Mouse (Mus musculus): ENCODE measurements around the gene Ccdc3. TPM values are rescaled to one million over a fixed set of nuclear protein-coding genes. Genes with fewer than 3 reads are reported as not detected.

Gene Ccdc3
- polyA plus RNA-seq, 1 experiment from 2014 or later = 21.2 TPM

- no peak overlapping the region for H3K4me2 ChIP-seq (ENCODE audit: low read depth, low read length)
- H3K36me3 ChIP-seq (ENCODE audit: control insufficient read depth, insufficient read depth, low read length) = no peaks in the 10 kb centered on the region
- H3K4me3 ChIP-seq (replicated peaks; ENCODE audit: low read length) = no peak overlapping the region
- 88% methylated on average over 2 of the region's 2 CpGs for WGBS
- H3K27ac ChIP-seq (ENCODE audit: low read length) = no peak overlapping the region
- no peaks in the 10 kb centered on the region for H3K27me3 ChIP-seq (ENCODE audit: control insufficient read depth, insufficient read depth, low read length)
- no peaks in the 10 kb centered on the region for H3K4me1 ChIP-seq (ENCODE audit: control insufficient read depth, insufficient read depth, low read length)
- no peak overlapping the region for H3K9ac ChIP-seq (ENCODE audit: low read length)
- no peaks in the 10 kb centered on the region for H3K9me3 ChIP-seq (replicated peaks; ENCODE audit: control insufficient read depth, low read length)
- ATAC-seq (ENCODE audit: insufficient read depth, low FRiP score) = no peak
Observed at GRCm38 (mm10) chr2:5166796-5167195, 29.2 kb downstream of the Ccdc3 start.

- ATAC-seq (ENCODE audit: insufficient read depth, low FRiP score) = 0 out of 2 replicates have a peak, but pooled peaks have one; percentile 59
- Histone ChIP-seq H3K36me3 (ENCODE audit: control insufficient read depth, insufficient read depth, low read length) (no peaks in the 10 kb centered on the region), H3K4me2 (ENCODE audit: low read depth, low read length) (no peak overlapping the region), H3K4me3 (replicated peaks; ENCODE audit: low read length) (no peak overlapping the region), H3K9me3 (replicated peaks; ENCODE audit: control insufficient read depth, low read length) (no peaks in the 10 kb centered on the region), H3K9ac (ENCODE audit: low read length) (no peak overlapping the region), H3K4me1 (ENCODE audit: control insufficient read depth, insufficient read depth, low read length) (no peaks in the 10 kb centered on the region), H3K27ac (ENCODE audit: low read length) (peak overlapping the region; percentile 67), H3K27me3 (ENCODE audit: control insufficient read depth, insufficient read depth, low read length) (no peaks in the 10 kb centered on the region)
- WGBS = 65% methylated on average over 4 of the region's 4 CpGs
Observed at GRCm38 (mm10) chr2:5170815-5171214, 33.2 kb downstream of the Ccdc3 start.

- ATAC-seq (ENCODE audit: insufficient read depth, low FRiP score) = no peak
- Histone ChIP-seq H3K36me3 (ENCODE audit: control insufficient read depth, insufficient read depth, low read length) (no peaks in the 10 kb centered on the region), H3K27ac (ENCODE audit: low read length) (peak overlapping the region; percentile 39; the same call in 1 of the 2 replicates), H3K4me2 (ENCODE audit: low read depth, low read length) (no peak overlapping the region), H3K27me3 (ENCODE audit: control insufficient read depth, insufficient read depth, low read length) (no peaks in the 10 kb centered on the region), H3K4me1 (ENCODE audit: control insufficient read depth, insufficient read depth, low read length) (no peaks in the 10 kb centered on the region), H3K4me3 (replicated peaks; ENCODE audit: low read length) (no peak overlapping the region), H3K9me3 (replicated peaks; ENCODE audit: control insufficient read depth, low read length) (no peaks in the 10 kb centered on the region), H3K9ac (ENCODE audit: low read length) (no peak overlapping the region)
- 71% methylated on average over 5 of the region's 5 CpGs for WGBS
Observed at GRCm38 (mm10) chr2:5171301-5172000, 33.9 kb downstream of the Ccdc3 start.

- H3K27ac ChIP-seq (ENCODE audit: low read length) = no peak overlapping the region
- no peak overlapping the region for H3K4me3 ChIP-seq (replicated peaks; ENCODE audit: low read length)
- H3K36me3 ChIP-seq (ENCODE audit: control insufficient read depth, insufficient read depth, low read length) = no peaks in the 10 kb centered on the region
- no peaks in the 10 kb centered on the region for H3K9me3 ChIP-seq (replicated peaks; ENCODE audit: control insufficient read depth, low read length)
- WGBS = 80% methylated on average over 2 of the region's 2 CpGs
- no peak; the same call in 1 of the 2 replicates for ATAC-seq (ENCODE audit: insufficient read depth, low FRiP score)
- H3K4me2 ChIP-seq (ENCODE audit: low read depth, low read length) = no peak overlapping the region
- H3K9ac ChIP-seq (ENCODE audit: low read length) = no peak overlapping the region
- no peaks in the 10 kb centered on the region for H3K4me1 ChIP-seq (ENCODE audit: control insufficient read depth, insufficient read depth, low read length)
- H3K27me3 ChIP-seq (ENCODE audit: control insufficient read depth, insufficient read depth, low read length) = no peaks in the 10 kb centered on the region
Observed at GRCm38 (mm10) chr2:5172773-5173172, 35.2 kb downstream of the Ccdc3 start.

GRCm38 (mm10) chr2:5174716-5175115 lies 37.1 kb downstream of the Ccdc3 start:
- Histone ChIP-seq H3K9me3 (replicated peaks; ENCODE audit: control insufficient read depth, low read length) (no peaks in the 10 kb centered on the region), H3K27me3 (ENCODE audit: control insufficient read depth, insufficient read depth, low read length) (no peaks in the 10 kb centered on the region), H3K27ac (ENCODE audit: low read length) (no peak overlapping the region), H3K4me1 (ENCODE audit: control insufficient read depth, insufficient read depth, low read length) (no peaks in the 10 kb centered on the region), H3K9ac (ENCODE audit: low read length) (no peak overlapping the region), H3K4me2 (ENCODE audit: low read depth, low read length) (no peak overlapping the region), H3K4me3 (replicated peaks; ENCODE audit: low read length) (no peak overlapping the region), H3K36me3 (ENCODE audit: control insufficient read depth, insufficient read depth, low read length) (no peaks in the 10 kb centered on the region)
- no peak for ATAC-seq (ENCODE audit: insufficient read depth, low FRiP score)

GRCm38 (mm10) chr2:5181462-5182443 lies 44.2 kb downstream of the Ccdc3 start:
- no peak overlapping the region for H3K27ac ChIP-seq (ENCODE audit: low read length)
- H3K9ac ChIP-seq (ENCODE audit: low read length) = no peak overlapping the region
- no peak overlapping the region for H3K4me3 ChIP-seq (replicated peaks; ENCODE audit: low read length)
- ATAC-seq (ENCODE audit: insufficient read depth, low FRiP score) = no peak; the same call in 1 of the 2 replicates
- WGBS = 65% methylated on average over 5 of the region's 5 CpGs
- no peaks in the 10 kb centered on the region for H3K27me3 ChIP-seq (ENCODE audit: control insufficient read depth, insufficient read depth, low read length)
- no peak overlapping the region for H3K4me2 ChIP-seq (ENCODE audit: low read depth, low read length)
- H3K36me3 ChIP-seq (ENCODE audit: control insufficient read depth, insufficient read depth, low read length) = no peaks in the 10 kb centered on the region
- H3K4me1 ChIP-seq (ENCODE audit: control insufficient read depth, insufficient read depth, low read length) = 0 out of 2 replicates have a peak, but pooled peaks cover 4% of the 10 kb centered on the region
- H3K9me3 ChIP-seq (replicated peaks; ENCODE audit: control insufficient read depth, low read length) = no peaks in the 10 kb centered on the region

GRCm38 (mm10) chr2:5184166-5184565 lies 46.6 kb downstream of the Ccdc3 start:
- 60% methylated on average over 4 of the region's 4 CpGs for WGBS
- Histone ChIP-seq H3K4me2 (ENCODE audit: low read depth, low read length) (no peak overlapping the region), H3K9me3 (replicated peaks; ENCODE audit: control insufficient read depth, low read length) (no peaks in the 10 kb centered on the region), H3K4me3 (replicated peaks; ENCODE audit: low read length) (no peak overlapping the region), H3K27ac (ENCODE audit: low read length) (no peak overlapping the region), H3K9ac (ENCODE audit: low read length) (no peak overlapping the region), H3K36me3 (ENCODE audit: control insufficient read depth, insufficient read depth, low read length) (no peaks in the 10 kb centered on the region), H3K4me1 (ENCODE audit: control insufficient read depth, insufficient read depth, low read length) (0 out of 2 replicates have a peak, but pooled peaks cover 4% of the 10 kb centered on the region), H3K27me3 (ENCODE audit: control insufficient read depth, insufficient read depth, low read length) (no peaks in the 10 kb centered on the region)
- no peak for ATAC-seq (ENCODE audit: insufficient read depth, low FRiP score)

GRCm38 (mm10) chr2:5185631-5186030 lies 48.1 kb downstream of the Ccdc3 start:
- ATAC-seq (ENCODE audit: insufficient read depth, low FRiP score) = no peak
- Histone ChIP-seq H3K4me2 (ENCODE audit: low read depth, low read length) (no peak overlapping the region), H3K36me3 (ENCODE audit: control insufficient read depth, insufficient read depth, low read length) (no peaks in the 10 kb centered on the region), H3K9ac (ENCODE audit: low read length) (no peak overlapping the region), H3K4me3 (replicated peaks; ENCODE audit: low read length) (no peak overlapping the region), H3K4me1 (ENCODE audit: control insufficient read depth, insufficient read depth, low read length) (0 out of 2 replicates have a peak, but pooled peaks cover 4% of the 10 kb centered on the region), H3K9me3 (replicated peaks; ENCODE audit: control insufficient read depth, low read length) (no peaks in the 10 kb centered on the region), H3K27me3 (ENCODE audit: control insufficient read depth, insufficient read depth, low read length) (no peaks in the 10 kb centered on the region), H3K27ac (ENCODE audit: low read length) (no peak overlapping the region)
- WGBS = 71% methylated on average over 3 of the region's 3 CpGs

- Histone ChIP-seq H3K27me3 (ENCODE audit: control insufficient read depth, insufficient read depth, low read length) (no peaks in the 10 kb centered on the region), H3K9ac (ENCODE audit: low read length) (no peak overlapping the region), H3K4me2 (ENCODE audit: low read depth, low read length) (no peak overlapping the region), H3K4me1 (ENCODE audit: control insufficient read depth, insufficient read depth, low read length) (no peaks in the 10 kb centered on the region), H3K36me3 (ENCODE audit: control insufficient read depth, insufficient read depth, low read length) (no peaks in the 10 kb centered on the region), H3K27ac (ENCODE audit: low read length) (no peak overlapping the region), H3K9me3 (replicated peaks; ENCODE audit: control insufficient read depth, low read length) (no peaks in the 10 kb centered on the region), H3K4me3 (replicated peaks; ENCODE audit: low read length) (no peak overlapping the region)
- no peak for ATAC-seq (ENCODE audit: insufficient read depth, low FRiP score)
- WGBS = 84% methylated on average over 4 of the region's 4 CpGs
Observed at GRCm38 (mm10) chr2:5192156-5192555, 54.6 kb downstream of the Ccdc3 start.

All from stomach, embryonic 16.5 days (tissue).